Mouse (Mus musculus): Measurements from ENCODE around the gene Tmem115. TPM values are rescaled to one million over a fixed set of nuclear protein-coding genes. Genes with fewer than 3 reads are reported as not detected.

The Tmem115 gene
- polyA plus RNA-seq, 1 experiment: 28.6 TPM

- peak in 1 of 2 experiments; percentile 78 for DNase-seq (ENCODE audit: low read depth in 1 of 2, low spot score in 2 of 2)
- no peak overlapping the region for H3K4me3 ChIP-seq (ENCODE audit: extremely low read depth, insufficient read depth, insufficient read length)
- no peak for TF ChIP-seq POLR2A (IDR thresholded peaks at IDR 0.05; ENCODE audit: low read depth, low read length)
- TF ChIP-seq CTCF (IDR thresholded peaks at IDR 0.05; ENCODE audit: extremely low read depth, insufficient read depth, insufficient read length, insufficient replicate concordance): peak; percentile 76; the same call in 1 of the 2 replicates
- peaks cover 17% of the 10 kb centered on the region; the same call in 1 of the 2 replicates for H3K4me1 ChIP-seq (ENCODE audit: control insufficient read depth, insufficient read depth, insufficient read length)
- 58% methylated on average over 15 of the region's 15 CpGs for WGBS
- peak overlapping the region; percentile 12; the same call in 1 of the 2 replicates for H3K27ac ChIP-seq (ENCODE audit: insufficient read depth, low read length)
- H3K27me3 ChIP-seq (ENCODE audit: control insufficient read depth, insufficient read depth, low read length): no peaks in the 10 kb centered on the region
- H3K36me3 ChIP-seq (ENCODE audit: control insufficient read depth, insufficient read depth, low read length): peaks cover 7% of the 10 kb centered on the region
These were observed 32.4 kb downstream of the Tmem115 start for GRCm38 (mm10) chr9:107566041-107566709.

- TF ChIP-seq POLR2A (IDR thresholded peaks at IDR 0.05; ENCODE audit: low read depth, low read length) (no peak), CTCF (IDR thresholded peaks at IDR 0.05; ENCODE audit: extremely low read depth, insufficient read depth, insufficient read length, insufficient replicate concordance) (no peak)
- H3K27me3 ChIP-seq (ENCODE audit: control insufficient read depth, insufficient read depth, low read length): no peaks in the 10 kb centered on the region
- DNase-seq (ENCODE audit: low read depth in 1 of 2, low spot score in 2 of 2): no peak
- H3K36me3 ChIP-seq (ENCODE audit: control insufficient read depth, insufficient read depth, low read length): peaks cover 2% of the 10 kb centered on the region
- H3K27ac ChIP-seq (ENCODE audit: insufficient read depth, low read length): peak overlapping the region; percentile 24; the same call in 1 of the 2 replicates
- no peak overlapping the region for H3K4me3 ChIP-seq (ENCODE audit: extremely low read depth, insufficient read depth, insufficient read length)
- WGBS: 68% methylated on average over 3 of the region's 3 CpGs
- peaks cover 17% of the 10 kb centered on the region; the same call in 1 of the 2 replicates for H3K4me1 ChIP-seq (ENCODE audit: control insufficient read depth, insufficient read depth, insufficient read length)
These were observed 33.1 kb downstream of the Tmem115 start for GRCm38 (mm10) chr9:107566855-107567254.

GRCm38 (mm10) chr9:107567702-107568319, 34.1 kb downstream of the Tmem115 start, which contains the start of gene Hyal2:
Hyal2 (plus strand) TSS chr9:107567945.
- DNase-seq (ENCODE audit: low read depth in 1 of 2, low spot score in 2 of 2): no peak

GRCm38 (mm10) chr9:107568331-107569261, 34.9 kb downstream of the Tmem115 start:
- no peak; the same call in 1 of the 2 replicates for TF ChIP-seq POLR2A (IDR thresholded peaks at IDR 0.05; ENCODE audit: low read depth, low read length)
- TF ChIP-seq CTCF (IDR thresholded peaks at IDR 0.05; ENCODE audit: extremely low read depth, insufficient read depth, insufficient read length, insufficient replicate concordance): no peak
- DNase-seq (ENCODE audit: low read depth in 1 of 2, low spot score in 2 of 2): peak; percentile 79 to 80
- Histone ChIP-seq H3K36me3 (ENCODE audit: control insufficient read depth, insufficient read depth, low read length) (no peaks in the 10 kb centered on the region; the same call in 1 of the 2 replicates), H3K4me1 (ENCODE audit: control insufficient read depth, insufficient read depth, insufficient read length) (peaks cover 15% of the 10 kb centered on the region; the same call in 1 of the 2 replicates), H3K27me3 (ENCODE audit: control insufficient read depth, insufficient read depth, low read length) (no peaks in the 10 kb centered on the region), H3K4me3 (ENCODE audit: extremely low read depth, insufficient read depth, insufficient read length) (peak overlapping the region; percentile 88), H3K27ac (ENCODE audit: insufficient read depth, low read length) (peak overlapping the region; percentile 62)
- whole genome bisulfite sequencing: 2% methylated on average over 41 of the region's 41 CpGs

More at GRCm38 (mm10) chr9:107567702-107568319, 34.1 kb downstream of the Tmem115 start, which contains the start of gene Hyal2:
- Histone ChIP-seq H3K36me3 (ENCODE audit: control insufficient read depth, insufficient read depth, low read length) (no peaks in the 10 kb centered on the region; the same call in 1 of the 2 replicates), H3K27me3 (ENCODE audit: control insufficient read depth, insufficient read depth, low read length) (no peaks in the 10 kb centered on the region), H3K4me1 (ENCODE audit: control insufficient read depth, insufficient read depth, insufficient read length) (peaks cover 17% of the 10 kb centered on the region; the same call in 1 of the 2 replicates), H3K27ac (ENCODE audit: insufficient read depth, low read length) (peak within 1 kb of the TSS; percentile 62), H3K4me3 (ENCODE audit: extremely low read depth, insufficient read depth, insufficient read length) (peak within 1 kb of the TSS; percentile 88)
- TF ChIP-seq CTCF (IDR thresholded peaks at IDR 0.05; ENCODE audit: extremely low read depth, insufficient read depth, insufficient read length, insufficient replicate concordance): no peak
- no peak for TF ChIP-seq POLR2A (IDR thresholded peaks at IDR 0.05; ENCODE audit: low read depth, low read length)
- WGBS: 74% methylated on average over 18 of the region's 18 CpGs

- Histone ChIP-seq H3K4me1 (ENCODE audit: control insufficient read depth, insufficient read depth, insufficient read length) (peaks cover 9% of the 10 kb centered on the region; the same call in 1 of the 2 replicates), H3K36me3 (ENCODE audit: control insufficient read depth, insufficient read depth, low read length) (no peaks in the 10 kb centered on the region; the same call in 1 of the 2 replicates), H3K27ac (ENCODE audit: insufficient read depth, low read length) (peak overlapping the region; percentile 43; the same call in 1 of the 2 replicates), H3K4me3 (ENCODE audit: extremely low read depth, insufficient read depth, insufficient read length) (peak overlapping the region; percentile 88), H3K27me3 (ENCODE audit: control insufficient read depth, insufficient read depth, low read length) (no peaks in the 10 kb centered on the region)
- no peak for TF ChIP-seq POLR2A (IDR thresholded peaks at IDR 0.05; ENCODE audit: low read depth, low read length)
- no peak for TF ChIP-seq CTCF (IDR thresholded peaks at IDR 0.05; ENCODE audit: extremely low read depth, insufficient read depth, insufficient read length, insufficient replicate concordance)
- 0% methylated on average over 23 of the region's 23 CpGs for WGBS
- no peak for DNase-seq (ENCODE audit: low read depth in 1 of 2, low spot score in 2 of 2)
These were observed 35.5 kb downstream of the Tmem115 start for GRCm38 (mm10) chr9:107569270-107569669.

GRCm38 (mm10) chr9:107570016-107570415, 36.3 kb downstream of the Tmem115 start:
- H3K27me3 ChIP-seq (ENCODE audit: control insufficient read depth, insufficient read depth, low read length): no peaks in the 10 kb centered on the region
- no peak overlapping the region; the same call in 1 of the 2 replicates for H3K4me3 ChIP-seq (ENCODE audit: extremely low read depth, insufficient read depth, insufficient read length)
- no peak for DNase-seq (ENCODE audit: low read depth in 1 of 2, low spot score in 2 of 2)
- no peak overlapping the region for H3K27ac ChIP-seq (ENCODE audit: insufficient read depth, low read length)
- 79% methylated on average over 13 of the region's 13 CpGs for WGBS
- peaks cover 9% of the 10 kb centered on the region; the same call in 1 of the 2 replicates for H3K4me1 ChIP-seq (ENCODE audit: control insufficient read depth, insufficient read depth, insufficient read length)
- H3K36me3 ChIP-seq (ENCODE audit: control insufficient read depth, insufficient read depth, low read length): no peaks in the 10 kb centered on the region; the same call in 1 of the 2 replicates
- TF ChIP-seq CTCF (IDR thresholded peaks at IDR 0.05; ENCODE audit: extremely low read depth, insufficient read depth, insufficient read length, insufficient replicate concordance) (no peak), POLR2A (IDR thresholded peaks at IDR 0.05; ENCODE audit: low read depth, low read length) (no peak)
